ENCODE assay signal across 8 mouse cellular contexts in genomic region chr15:94628830-94629601, GRCm38 (mm10). TPM values are rescaled to one million over a fixed set of nuclear protein-coding genes. Genes with fewer than 3 reads are reported as not detected.
DNase-seq lines count a peak whose midpoint lies in the region; ATAC-seq lines count a peak whose summit lies in the region.

Gene Tmem117 (plus strand): TSS chr15:94629232.

- intact Hi-C loops in left cerebral cortex, postnatal 14 days (cut with DNase I), result no loop called here

- peak; percentile 81 for ATAC-seq in common myeloid progenitor, adult 5-6 weeks (replicated peaks; ENCODE audit: low read depth, poor library complexity, severe bottlenecking)
- peak; percentile 89 for ATAC-seq in intestine, embryonic 15.5 days
- ATAC-seq in liver, embryonic 13.5 days (ENCODE audit: low read depth), result no peak
- peak; percentile 89 for ATAC-seq in neural tube, embryonic 12.5 days (ENCODE audit: low FRiP score, low read depth)

- peak within 1 kb of the TSS; percentile 58 for H3K9ac ChIP-seq in intestine, embryonic 15.5 days
- no peak within 1 kb of the TSS for H3K9ac ChIP-seq in liver, embryonic 13.5 days
- peak within 1 kb of the TSS; percentile 86 for H3K9ac ChIP-seq in neural tube, embryonic 12.5 days

- no peak within 1 kb of the TSS for H3K27ac ChIP-seq in intestine, embryonic 15.5 days
- H3K27ac ChIP-seq in liver, embryonic 13.5 days, result no peak within 1 kb of the TSS
- H3K27ac ChIP-seq in neural tube, embryonic 12.5 days, result no peak within 1 kb of the TSS

- no peak for DNase-seq in left cerebral cortex, postnatal 14 days (ENCODE audit: low spot score in 2 of 2)
- no peak for DNase-seq in left cerebral cortex, adult 11 months (ENCODE audit: low spot score)
- peak; percentile 24 to 41 for DNase-seq in gastrocnemius, postnatal 4 days (ENCODE audit: low spot score in 2 of 2)
- DNase-seq in liver, embryonic 13.5 days, result no peak
- no peak for DNase-seq in thymus, postnatal 14 days

- peak within 1 kb of the TSS; percentile 60 for H3K4me3 ChIP-seq in intestine, embryonic 15.5 days (replicated peaks)
- peak within 1 kb of the TSS; percentile 54 for H3K4me3 ChIP-seq in liver, embryonic 13.5 days (replicated peaks)
- peak within 1 kb of the TSS; percentile 81 for H3K4me3 ChIP-seq in neural tube, embryonic 12.5 days

- peaks cover 4% of the 10 kb centered on the region; the same call in 1 of the 2 replicates for H3K27me3 ChIP-seq in intestine, embryonic 15.5 days (replicated peaks)
- H3K27me3 ChIP-seq in liver, embryonic 13.5 days, result peaks cover 39% of the 10 kb centered on the region
- H3K27me3 ChIP-seq in neural tube, embryonic 12.5 days (replicated peaks), result peaks cover 5% of the 10 kb centered on the region; the same call in 1 of the 2 replicates

- peak within 1 kb of the TSS; percentile 98 for H3K4me2 ChIP-seq in intestine, embryonic 15.5 days (replicated peaks)
- H3K4me2 ChIP-seq in liver, embryonic 13.5 days, result peak within 1 kb of the TSS; percentile 68
- peak within 1 kb of the TSS; percentile 95 for H3K4me2 ChIP-seq in neural tube, embryonic 12.5 days (replicated peaks)

- H3K9me3 ChIP-seq in intestine, embryonic 15.5 days, result no peaks in the 10 kb centered on the region
- H3K9me3 ChIP-seq in liver, embryonic 13.5 days (replicated peaks), result no peaks in the 10 kb centered on the region
- H3K9me3 ChIP-seq in neural tube, embryonic 12.5 days, result no peaks in the 10 kb centered on the region

- H3K4me1 ChIP-seq in intestine, embryonic 15.5 days (replicated peaks), result no peaks in the 10 kb centered on the region; the same call in 1 of the 2 replicates
- H3K4me1 ChIP-seq in liver, embryonic 13.5 days (replicated peaks), result 0 out of 2 replicates have a peak, but pooled peaks cover 2% of the 10 kb centered on the region
- no peaks in the 10 kb centered on the region for H3K4me1 ChIP-seq in neural tube, embryonic 12.5 days

- under 1% methylated on average over 90 of the region's 96 CpGs for WGBS in intestine, embryonic 15.5 days
- WGBS in liver, embryonic 13.5 days (ENCODE audit: insufficient replicate concordance), result 2% methylated on average over 89 of the region's 96 CpGs
- under 1% methylated on average over 79 of the region's 96 CpGs for WGBS in neural tube, embryonic 12.5 days

- no peaks in the 10 kb centered on the region for H3K36me3 ChIP-seq in intestine, embryonic 15.5 days
- no peaks in the 10 kb centered on the region for H3K36me3 ChIP-seq in liver, embryonic 13.5 days
- no peaks in the 10 kb centered on the region for H3K36me3 ChIP-seq in neural tube, embryonic 12.5 days

RNA-seq across cellular contexts. Expression of gene Tmem117, which starts in this region (rescaled TPM):
- 10 to 100 TPM; 10.5 to 11.4 TPM for total RNA-seq in left cerebral cortex, postnatal 14 days (2021)
- not detected in 2 replicates for total RNA-seq in common myeloid progenitor, adult 5-6 weeks (2017)
- total RNA-seq in gastrocnemius, postnatal 4 days (2021), result 10 to 100 TPM; 28.0 to 29.7 TPM
- 2.5 and 2.6 TPM in 2 replicates for polyA plus RNA-seq in intestine, embryonic 15.5 days (2015; fragmentation: Nextera tagmentation; extraction: Ambion mirVana)
- polyA plus RNA-seq in liver, embryonic 13.5 days (2015; fragmentation: Nextera tagmentation; extraction: Ambion mirVana), result 0.03 and 0.07 TPM in 2 replicates
- 6.2 and 6.5 TPM in 2 replicates for polyA plus RNA-seq in neural tube, embryonic 12.5 days (2016; fragmentation: Nextera tagmentation; extraction: Ambion mirVana)

Comparison
In these comparisons a context has a peak if more than half of its experiments do, and no peak if none do; other contexts are left out.
1. RNA of gene Tmem117 (total RNA-seq): 28.0 to 29.7 TPM in gastrocnemius, postnatal 4 days and 10.5 to 11.4 TPM in left cerebral cortex, postnatal 14 days; not detected in common myeloid progenitor, adult 5-6 weeks; every median in the first group is over 10 times any median in the second.
2. Peak in ATAC-seq in common myeloid progenitor, adult 5-6 weeks; RNA of the gene not detected or under 1 TPM.
3. DNase-seq: peak in gastrocnemius, postnatal 4 days (2 of 2); none in left cerebral cortex, postnatal 14 days (0 of 2), left cerebral cortex, adult 11 months (single experiment), liver, embryonic 13.5 days (single experiment) and thymus, postnatal 14 days (single experiment).
4. Peak in every context shown above with its lines, with median percentiles within 50 percentile points of each other: H3K4me2 ChIP-seq and H3K4me3 ChIP-seq.